Mouse (Mus musculus): Measurements from ENCODE around the gene Fer1l4.

GRCm38 (mm10) chr2:156018106-156018505, 34.6 kb downstream of the Fer1l4 start:
- TF ChIP-seq POLR2A (IDR thresholded peaks at IDR 0.05; ENCODE audit: low read depth, low read length) (no peak), CTCF (conservative IDR thresholded peaks at IDR 0.05; ENCODE audit: insufficient read depth, insufficient read length, low read depth, low read length) (no peak)
